Mouse (Mus musculus): ENCODE data around the gene Gimd1. TPM values are rescaled to one million over a fixed set of nuclear protein-coding genes. Genes with fewer than 3 reads are reported as not detected.

The Gimd1 gene
- polyA plus RNA-seq (2017; shearing (Covaris generic)) = not detected

DNA sequence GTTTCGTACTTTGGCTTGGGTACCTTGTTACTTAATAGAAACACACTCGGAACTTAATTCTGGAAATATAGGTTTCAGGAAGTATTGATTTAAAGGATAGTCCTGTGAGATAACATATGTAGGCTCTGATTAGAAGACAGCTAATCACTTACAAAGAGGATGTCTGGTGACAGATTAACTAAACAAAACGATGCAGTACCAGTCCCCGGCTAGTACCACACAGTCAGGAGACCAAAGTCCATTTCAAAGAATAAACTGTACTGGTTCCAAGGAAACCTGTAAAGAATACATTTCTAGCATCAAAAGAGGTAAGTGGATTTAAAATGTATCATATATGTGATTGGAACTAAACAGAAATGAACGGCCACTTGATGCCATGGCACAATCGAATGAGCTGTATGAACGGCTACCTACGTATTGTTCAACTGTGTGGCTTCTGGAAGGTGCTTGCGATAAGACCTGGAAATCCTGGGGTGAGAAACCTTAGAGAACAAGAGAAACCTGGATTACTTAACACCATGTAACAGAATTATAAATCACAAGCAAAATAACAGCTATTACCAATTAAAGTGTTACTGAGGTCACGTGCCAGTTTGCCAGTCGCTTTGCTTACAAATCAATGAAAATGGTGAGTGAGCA lies at the start of gene Gimd1:
Gimd1 (plus strand) TSS at position 220 of the 639 bp plus-strand sequence.

DNA sequence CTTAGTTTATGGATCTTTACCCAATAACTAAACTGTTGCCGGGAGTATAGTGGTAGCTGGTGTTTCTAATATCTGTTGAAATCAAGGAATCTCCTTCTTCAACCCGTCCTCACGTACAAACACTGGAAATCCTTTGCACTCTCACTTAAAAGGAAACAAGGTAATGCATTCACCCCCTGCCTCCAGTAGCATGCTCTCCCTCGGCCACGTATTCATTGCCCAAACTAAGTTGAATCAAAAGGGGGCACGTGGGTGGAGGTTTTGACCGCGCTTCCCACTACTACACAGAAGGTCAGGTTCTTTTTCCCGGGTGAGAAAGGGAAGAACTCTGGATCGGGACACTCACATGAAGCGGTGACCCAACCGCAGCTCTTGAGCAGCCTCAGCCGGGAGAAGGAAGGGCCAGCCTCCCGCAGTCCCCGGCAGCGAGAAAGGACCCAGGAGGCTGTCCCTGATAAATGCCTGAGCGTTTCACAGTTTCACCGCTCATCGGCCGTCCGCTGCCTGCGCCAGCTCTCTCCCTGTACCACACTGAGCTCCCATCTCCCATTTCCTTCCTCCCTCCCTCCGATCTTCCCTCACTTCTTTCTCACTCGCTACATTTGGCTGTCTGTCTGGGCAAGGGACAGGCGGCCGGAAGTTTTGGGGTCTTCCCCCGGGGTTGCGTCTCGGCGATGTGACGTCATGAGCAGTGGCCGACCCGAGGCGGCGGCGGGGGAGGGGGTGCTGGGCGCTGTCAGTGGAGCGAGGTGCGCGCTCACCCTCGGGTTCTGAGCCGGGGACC lies 54.0 kb downstream of the Gimd1 start, which contains the start of gene Tbck:
Tbck (plus strand) TSS at position 698 of the 784 bp plus-strand sequence.

DNA sequence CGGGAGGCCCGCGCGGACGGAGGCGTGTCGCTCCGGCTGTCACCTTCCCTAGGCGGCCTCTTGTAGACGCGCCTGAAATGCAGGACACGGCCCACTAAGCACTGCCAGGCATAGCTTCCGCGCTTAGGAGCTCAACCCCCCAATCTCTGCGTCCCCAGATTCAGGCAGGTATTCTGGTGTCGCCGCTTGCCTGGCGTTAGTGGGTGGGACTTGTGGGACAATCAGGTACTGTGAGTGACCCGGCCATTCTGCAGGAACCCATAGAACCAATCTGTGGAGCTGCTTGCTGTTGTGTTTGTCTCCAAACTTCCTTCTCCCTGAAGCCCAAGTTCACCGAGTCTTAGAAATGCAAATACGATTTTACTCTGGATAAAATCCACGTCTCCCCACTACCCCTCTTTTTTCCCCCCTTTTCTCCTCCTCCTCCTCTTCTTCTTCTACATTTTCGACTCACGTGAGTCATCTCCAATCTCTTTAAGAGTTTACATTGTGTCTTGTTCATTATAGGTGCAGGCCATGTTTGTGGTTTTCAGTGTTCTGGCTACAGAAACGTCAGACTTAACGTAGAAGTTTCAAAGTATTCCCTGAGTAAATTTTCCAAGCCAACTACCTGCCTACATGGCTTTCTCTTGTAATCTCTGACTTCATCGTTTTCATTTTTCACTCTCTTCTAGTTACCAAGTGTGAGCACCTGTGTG lies 54.8 kb downstream of the Gimd1 start, which contains the start of gene Aimp1:
Aimp1 (minus strand) TSS at position 140 of the 698 bp plus-strand sequence.

Other genes with a start within 250 kb of the Gimd1 start
- 12.2 TPM for gene Tbck, start 54.3 kb downstream of the Gimd1 start, polyA plus RNA-seq (2017; shearing (Covaris generic))
- gene Aimp1, start 54.5 kb downstream of the Gimd1 start, polyA plus RNA-seq (2017; shearing (Covaris generic)) = 36.3 TPM